In the genomic region with DNA sequence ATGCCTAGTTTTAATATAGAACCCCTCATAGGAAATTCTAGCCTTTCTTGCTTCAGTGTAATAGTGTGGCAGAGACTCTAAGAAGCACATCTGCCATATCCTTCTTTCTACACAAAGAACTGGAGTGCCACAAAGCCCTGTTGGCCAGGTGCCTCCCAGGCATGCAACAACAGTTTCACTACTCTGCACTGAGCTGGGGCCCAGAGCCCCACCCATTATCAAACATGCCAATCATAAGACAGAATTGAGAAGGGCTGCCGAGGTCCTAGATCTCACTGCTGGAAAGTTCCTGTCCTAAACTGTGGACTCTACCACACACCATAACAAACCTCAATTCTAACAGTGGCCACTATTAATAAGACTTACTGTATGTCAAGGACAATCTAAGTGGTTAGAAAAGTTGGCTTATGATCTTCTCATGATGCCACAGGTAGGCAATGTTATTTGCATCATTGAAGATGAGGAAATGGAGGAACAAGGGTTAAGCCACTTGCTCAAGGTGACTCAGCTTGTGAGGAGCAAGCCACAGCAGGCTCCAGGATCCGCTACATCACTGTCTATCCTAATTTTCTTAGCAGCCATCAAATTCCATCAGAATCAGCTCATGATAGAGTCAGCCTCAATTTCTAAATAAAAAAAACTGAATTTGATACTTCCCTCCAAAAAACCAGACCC, we compare ENCODE assay signal across 16 mouse cellular contexts. TPM values are rescaled to one million over a fixed set of nuclear protein-coding genes. Genes with fewer than 3 reads are reported as not detected.
DNase-seq lines count a peak whose midpoint lies in the region; ATAC-seq and TF ChIP-seq lines count a peak whose summit lies in the region.
"Had no signal": no experiment of that assay in that cellular context is flagged by ENCODE, and none has a peak within 500 bp of the region (broad histone marks: within the 10 kb centered on the region; RNA-seq: fewer than 3 reads in every experiment).

No protein-coding gene starts in this region.

- 43% methylated on average over 2 of the region's 2 CpGs for WGBS in heart, postnatal 0 days
- 53% methylated on average over 2 of the region's 2 CpGs for WGBS in cerebellum, adult 2 months

- H3K36me3 ChIP-seq in heart, postnatal 0 days (replicated peaks; ENCODE audit: control insufficient read depth, insufficient read depth, low read length): peaks cover 13% of the 10 kb centered on the region
- H3K36me3 ChIP-seq: embryonic facial prominence, embryonic 12.5 days; limb, embryonic 13.5 days; midbrain, embryonic 13.5 days; neural tube, embryonic 13.5 days had no signal

- no peak for TF ChIP-seq POLR2A in cerebellum, adult 2 months (IDR thresholded peaks at IDR 0.05; ENCODE audit: borderline replicate concordance, insufficient read depth, low read length)

- TF ChIP-seq EP300 in heart, postnatal 0 days (IDR thresholded peaks at IDR 0.05; ENCODE audit: low read depth): no peak

- no peak overlapping the region for H3K9ac ChIP-seq in heart, postnatal 0 days (replicated peaks; ENCODE audit: low read depth, low read length)
- H3K9ac ChIP-seq: embryonic facial prominence, embryonic 12.5 days; limb, embryonic 13.5 days; lung, embryonic 14.5 days; midbrain, embryonic 13.5 days; neural tube, embryonic 13.5 days had no signal

- H3K4me3 ChIP-seq in heart, postnatal 0 days (ENCODE audit: low read depth, low read length): no peak overlapping the region
- H3K4me3 ChIP-seq in cerebellum, adult 2 months (replicated peaks; ENCODE audit: insufficient read depth, low read depth, low read length): no peak overlapping the region
- H3K4me3 ChIP-seq: embryonic facial prominence, embryonic 12.5 days; limb, embryonic 13.5 days; midbrain, embryonic 13.5 days; neural tube, embryonic 13.5 days had no signal

- no peaks in the 10 kb centered on the region for H3K9me3 ChIP-seq in heart, postnatal 0 days (replicated peaks; ENCODE audit: control insufficient read depth, low read length)
- H3K9me3 ChIP-seq: midbrain, embryonic 13.5 days; neural tube, embryonic 13.5 days had no signal

- H3K27me3 ChIP-seq in heart, postnatal 0 days (ENCODE audit: control insufficient read depth, insufficient read depth, low read length): no peaks in the 10 kb centered on the region
- H3K27me3 ChIP-seq in cerebellum, adult 2 months (ENCODE audit: control insufficient read depth, insufficient read depth, low read length): no peaks in the 10 kb centered on the region
- H3K27me3 ChIP-seq: embryonic facial prominence, embryonic 12.5 days; limb, embryonic 13.5 days; midbrain, embryonic 13.5 days; neural tube, embryonic 13.5 days had no signal

- no peak for ATAC-seq in heart, postnatal 0 days (ENCODE audit: insufficient read depth, low read depth)
- ATAC-seq in activated CD4-positive, CD25-positive, alpha-beta regulatory T cell, adult 4 months: peak; percentile 14
- peak; percentile 62 for ATAC-seq in megakaryocyte-erythroid progenitor cell, adult 5-6 weeks (replicated peaks; ENCODE audit: low FRiP score, low TSS enrichment, poor library complexity, severe bottlenecking)
- ATAC-seq: hindbrain, postnatal 0 days; midbrain, embryonic 13.5 days had no signal

- DNase-seq in heart, postnatal 0 days (ENCODE audit: low spot score): no peak
- DNase-seq in heart, postnatal 4 days: no peak
- DNase-seq in thymus, postnatal 25 days: peak; percentile 49
- DNase-seq in right cerebral cortex, adult 18-20 months: no peak
- DNase-seq in cerebellum, adult 2 months: no peak
- DNase-seq: cerebellum, postnatal 14 days; kidney, postnatal 25 days; layer of hippocampus, postnatal 36 days; lung, embryonic 14.5 days had no signal

- peak overlapping the region; percentile 19; the same call in 1 of the 2 replicates for H3K4me2 ChIP-seq in heart, postnatal 0 days (ENCODE audit: low read depth, low read length)
- H3K4me2 ChIP-seq: embryonic facial prominence, embryonic 12.5 days; limb, embryonic 13.5 days; lung, embryonic 14.5 days; midbrain, embryonic 13.5 days; neural tube, embryonic 13.5 days had no signal

- H3K4me1 ChIP-seq in heart, postnatal 0 days (ENCODE audit: control insufficient read depth, insufficient read depth): peaks cover 34% of the 10 kb centered on the region
- no peaks in the 10 kb centered on the region for H3K4me1 ChIP-seq in cerebellum, adult 2 months (ENCODE audit: control insufficient read depth, insufficient read depth, low read length)
- H3K4me1 ChIP-seq: midbrain, embryonic 13.5 days had no signal

- no peak for TF ChIP-seq CTCF in heart, postnatal 0 days (IDR thresholded peaks at IDR 0.05; ENCODE audit: low read depth)
- TF ChIP-seq CTCF in cerebellum, adult 2 months (IDR thresholded peaks at IDR 0.05; ENCODE audit: borderline replicate concordance, insufficient read depth, low read depth, low read length): no peak

- no peak overlapping the region; the same call in 1 of the 2 replicates for H3K27ac ChIP-seq in heart, postnatal 0 days (ENCODE audit: low read depth)
- H3K27ac ChIP-seq in cerebellum, adult 2 months (ENCODE audit: insufficient read depth, low read length): no peak overlapping the region
- H3K27ac ChIP-seq: embryonic facial prominence, embryonic 12.5 days; hindbrain, postnatal 0 days; limb, embryonic 13.5 days; midbrain, embryonic 13.5 days; neural tube, embryonic 13.5 days had no signal

RNA-seq across cellular contexts. Expression of gene Pdlim1, which starts 15.1 kb away (rescaled TPM):
- 96.5 and 117 TPM in 2 replicates for total RNA-seq in heart, postnatal 0 days (2014; rRNA removed; ENCODE audit: low replicate concordance)
- 206 and 230 TPM in 2 replicates for polyA plus RNA-seq in heart, postnatal 0 days (2015; fragmentation: Nextera tagmentation; extraction: Ambion mirVana)
- total RNA-seq in heart, postnatal 4 days (2021): 100 to 1,000 TPM; 266 to 281 TPM
- polyA plus RNA-seq in activated CD4-positive, CD25-positive, alpha-beta regulatory T cell, adult 4 months (2017; shearing (Covaris generic)): 100 to 1,000 TPM; 169 to 193 TPM
- 96.0 and 179 TPM in 2 replicates for total RNA-seq in megakaryocyte-erythroid progenitor cell, adult 5-6 weeks (2014; fragmentation: Nextera tagmentation)
- 106 and 142 TPM in 2 replicates for total RNA-seq in megakaryocyte-erythroid progenitor cell, adult 5-6 weeks (2017)
- polyA plus RNA-seq in cerebellum, adult 2 months (2012; rRNA removed): 20.1 and 23.2 TPM in 2 replicates
